In the genomic region with DNA sequence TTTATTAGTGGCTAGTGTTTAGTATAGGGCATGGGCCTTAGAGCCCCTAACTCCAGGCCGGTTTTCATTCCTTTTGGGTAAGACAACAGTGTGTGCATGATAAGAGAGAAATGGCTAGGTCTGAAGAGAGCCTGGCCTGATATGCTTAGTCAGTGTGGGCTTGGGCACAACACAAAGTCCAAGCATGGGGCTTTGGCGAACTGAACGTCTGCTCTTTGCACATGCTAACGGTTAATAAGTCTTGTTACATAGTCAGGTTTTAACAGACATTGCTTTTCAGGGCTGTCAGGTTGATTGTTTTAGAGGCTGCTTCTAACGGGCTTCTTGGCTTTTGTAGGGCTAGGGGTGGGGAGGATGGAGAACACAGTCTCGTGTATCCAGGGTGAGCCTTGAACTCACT, we compare ENCODE assay signal across 29 mouse cellular contexts. TPM values are rescaled to one million over a fixed set of nuclear protein-coding genes. Genes with fewer than 3 reads are reported as not detected.
DNase-seq lines count a peak whose midpoint lies in the region; ATAC-seq lines count a peak whose summit lies in the region.
"Had no signal": no experiment of that assay in that cellular context is flagged by ENCODE, and none has a peak within 500 bp of the region (broad histone marks: within the 10 kb centered on the region; RNA-seq: fewer than 3 reads in every experiment).

No protein-coding gene starts in this region.

- peak; percentile 68 for DNase-seq in kidney, adult 11 months
- DNase-seq in kidney, postnatal 10 days, result no peak
- peak; percentile 83 for DNase-seq in kidney, adult 9 months
- DNase-seq in kidney, postnatal 4 days, result no peak
- no peak for DNase-seq in liver, embryonic 11.5 days (ENCODE audit: low spot score)
- DNase-seq in kidney, postnatal 36 days, result peak; percentile 55 to 67
- DNase-seq in retina, embryonic 14.5 days (ENCODE audit: low spot score), result no peak
- DNase-seq: adrenal gland, postnatal 10 days; adrenal gland, postnatal 36 days; B cell, adult 2 months; cerebellum, adult 18-20 months; cerebellum, adult 9-10 months; cerebellum, postnatal 14 days; forebrain, postnatal 0 days; gastrocnemius, adult 2 months; gastrocnemius, postnatal 14 days; heart, adult 11 months; heart, postnatal 14 days; heart, postnatal 4 days had no signal

- peaks cover 99% of the 10 kb centered on the region for H3K36me3 ChIP-seq in liver, embryonic 12.5 days
- H3K36me3 ChIP-seq in liver, embryonic 11.5 days (ENCODE audit: control insufficient read depth, insufficient read depth, low read length), result peaks cover 25% of the 10 kb centered on the region

- H3K27me3 ChIP-seq in liver, embryonic 12.5 days (replicated peaks), result no peaks in the 10 kb centered on the region
- no peaks in the 10 kb centered on the region for H3K27me3 ChIP-seq in liver, embryonic 11.5 days (replicated peaks; ENCODE audit: control insufficient read depth, insufficient read depth, low read length)
- H3K27me3 ChIP-seq: CH12.LX; embryonic facial prominence, embryonic 12.5 days; embryonic facial prominence, embryonic 15.5 days; heart, embryonic 13.5 days; Patski had no signal

- H3K9me3 ChIP-seq in liver, embryonic 12.5 days (replicated peaks), result no peaks in the 10 kb centered on the region
- H3K9me3 ChIP-seq in liver, embryonic 11.5 days (ENCODE audit: control insufficient read depth, low read length), result no peaks in the 10 kb centered on the region
- H3K9me3 ChIP-seq: embryonic facial prominence, embryonic 12.5 days; embryonic facial prominence, embryonic 15.5 days; G1E; heart, embryonic 10.5 days; heart, embryonic 13.5 days had no signal

- ATAC-seq in liver, embryonic 12.5 days, result no peak
- ATAC-seq in liver, embryonic 11.5 days (replicated peaks; ENCODE audit: low FRiP score), result no peak
- ATAC-seq: forebrain, embryonic 14.5 days; forebrain, postnatal 0 days; Patski had no signal

- peaks cover 58% of the 10 kb centered on the region for H3K4me1 ChIP-seq in liver, embryonic 12.5 days
- peaks cover 29% of the 10 kb centered on the region for H3K4me1 ChIP-seq in liver, embryonic 11.5 days (replicated peaks; ENCODE audit: control insufficient read depth, insufficient read depth, low read length)
- H3K4me1 ChIP-seq: embryonic facial prominence, embryonic 12.5 days; embryonic facial prominence, embryonic 15.5 days; heart, embryonic 10.5 days had no signal

- 72% methylated on average over 6 of the region's 6 CpGs for WGBS in liver, embryonic 12.5 days (ENCODE audit: insufficient replicate concordance)
- WGBS in liver, embryonic 11.5 days, result 86% methylated on average over 6 of the region's 6 CpGs

- H3K27ac ChIP-seq in liver, embryonic 12.5 days, result peak overlapping the region; percentile 92
- no peak overlapping the region for H3K27ac ChIP-seq in liver, embryonic 11.5 days (ENCODE audit: low read depth, low read length)
- H3K27ac ChIP-seq: embryonic facial prominence, embryonic 12.5 days; embryonic facial prominence, embryonic 15.5 days; heart, embryonic 10.5 days; heart, embryonic 13.5 days; hindbrain, embryonic 14.5 days had no signal

- H3K4me3 ChIP-seq in liver, embryonic 12.5 days, result no peak overlapping the region
- H3K4me3 ChIP-seq in liver, embryonic 11.5 days (ENCODE audit: low read depth, low read length), result no peak overlapping the region
- H3K4me3 ChIP-seq: embryonic facial prominence, embryonic 12.5 days; embryonic facial prominence, embryonic 15.5 days; gastrocnemius, adult 2 months; heart, embryonic 10.5 days; heart, embryonic 13.5 days had no signal

- H3K4me2 ChIP-seq in liver, embryonic 12.5 days, result no peak overlapping the region
- H3K4me2 ChIP-seq in liver, embryonic 11.5 days, result no peak overlapping the region
- H3K4me2 ChIP-seq: embryonic facial prominence, embryonic 12.5 days; embryonic facial prominence, embryonic 15.5 days; heart, embryonic 13.5 days; hindbrain, embryonic 14.5 days had no signal

- H3K9ac ChIP-seq in liver, embryonic 12.5 days, result peak overlapping the region; percentile 48; the same call in 1 of the 2 replicates
- no peak overlapping the region for H3K9ac ChIP-seq in liver, embryonic 11.5 days (ENCODE audit: low read depth, low read length)
- H3K9ac ChIP-seq: embryonic facial prominence, embryonic 12.5 days; embryonic facial prominence, embryonic 15.5 days; forebrain, postnatal 0 days; heart, embryonic 13.5 days; hindbrain, embryonic 14.5 days had no signal

RNA-seq across cellular contexts. Expression of a gene that starts 16.8 kb away (rescaled TPM):
- polyA plus RNA-seq in liver, embryonic 12.5 days (2016; fragmentation: Nextera tagmentation; extraction: Ambion mirVana), result 94.4 and 99.5 TPM in 2 replicates
- polyA plus RNA-seq in liver, embryonic 11.5 days (2014; fragmentation: Nextera tagmentation; extraction: Ambion mirVana), result 112 and 129 TPM in 2 replicates

RNA-seq across cellular contexts. Expression of a gene that starts 27.0 kb away (rescaled TPM):
- 388 and 396 TPM in 2 replicates for polyA plus RNA-seq in liver, embryonic 12.5 days (2016; fragmentation: Nextera tagmentation; extraction: Ambion mirVana)
- polyA plus RNA-seq in liver, embryonic 11.5 days (2014; fragmentation: Nextera tagmentation; extraction: Ambion mirVana), result 242 and 253 TPM in 2 replicates

RNA-seq across cellular contexts. Expression of a gene that starts 58.4 kb away (rescaled TPM):
- 70.7 and 74.2 TPM in 2 replicates for polyA plus RNA-seq in liver, embryonic 12.5 days (2016; fragmentation: Nextera tagmentation; extraction: Ambion mirVana)
- polyA plus RNA-seq in liver, embryonic 11.5 days (2014; fragmentation: Nextera tagmentation; extraction: Ambion mirVana), result 104 and 116 TPM in 2 replicates

Comparison
In these comparisons a context has a peak if more than half of its experiments do, and no peak if none do; other contexts are left out.
1. DNase-seq: peak in kidney, adult 11 months (single experiment), kidney, adult 9 months (single experiment) and kidney, postnatal 36 days (2 of 2); none in kidney, postnatal 10 days (single experiment), kidney, postnatal 4 days (0 of 2), liver, embryonic 11.5 days (single experiment) and retina, embryonic 14.5 days (single experiment).